Mouse (Mus musculus) ES-E14 (cell line): ENCODE measurements at regions not wholly inside any gene's neighbourhood (a gene's known extent, or its start where the extent isn't known, plus 50 kb on each side); places are given as distances from the start of the nearest gene placed in this dataset.

Source experiments
- DNase-seq: peaks from one replicate; pipeline ENCODE4 v3.0.0-alpha.2; 2013; ENCODE audit warnings: low read depth, low spot score
- H3K27ac ChIP-seq: 2 replicates; pipeline ENCODE4 v1.5.1; 2012; ENCODE audit warnings: low read depth, mild to moderate bottlenecking, low read length, moderate library complexity, mixed read lengths; ENCODE audit not compliant: poor library complexity, insufficient read depth, severe bottlenecking
- H3K36me3 ChIP-seq: 2 replicates; pipeline ENCODE4 v1.6.1; 2012; ENCODE audit warnings: mild to moderate bottlenecking, low read length, moderate library complexity, mixed read lengths; ENCODE audit not compliant: control insufficient read depth, poor library complexity, insufficient read depth, severe bottlenecking
- H3K4me1 ChIP-seq, 2 experiments: fragments of 150-350 bp in 1 of 2; sonication (generic) in 1 of 2; 2 replicates each; pipeline ENCODE4 v1.6.1; 2012; ENCODE audit warnings: low read length in 2 of 2, mild to moderate bottlenecking in 1 of 2, mixed read lengths in 1 of 2; ENCODE audit not compliant: control insufficient read depth in 2 of 2, insufficient read depth in 2 of 2, poor library complexity in 1 of 2
- H3K4me3 ChIP-seq, 2 experiments: fragments of 150-350 bp in 1 of 2; sonication (generic) in 1 of 2; 2 replicates each; pipeline ENCODE4 v1.5.1; 2012; ENCODE audit warnings: low read length in 2 of 2, low read depth in 1 of 2, mild to moderate bottlenecking in 1 of 2, mixed read lengths in 1 of 2; ENCODE audit not compliant: insufficient read depth in 1 of 2, poor library complexity in 1 of 2, severe bottlenecking in 1 of 2
- H3K9ac ChIP-seq: 2 replicates; pipeline ENCODE4 v1.6.1; 2012; ENCODE audit warnings: low read depth, mild to moderate bottlenecking, low read length, mixed read lengths; ENCODE audit not compliant: poor library complexity, insufficient read depth, severe bottlenecking
- H3K9me3 ChIP-seq: fragments of 150-350 bp; sonication (generic); 2 replicates; pipeline ENCODE4 v1.6.1; 2012; ENCODE audit warnings: low read depth, mild to moderate bottlenecking, low read length; ENCODE audit not compliant: control insufficient read depth, insufficient read depth
- CHD2 ChIP-seq: IDR thresholded peaks from 2 replicates; pipeline ENCODE4 v1.6.1; 2014; ENCODE audit warnings: mild to moderate bottlenecking, low read depth, low read length, inconsistent platforms
- HCFC1 ChIP-seq: IDR thresholded peaks from 2 replicates; pipeline ENCODE4 v1.6.1; 2012; ENCODE audit warnings: low read length, inconsistent platforms, borderline replicate concordance; ENCODE audit not compliant: insufficient read depth
- MAFK ChIP-seq: IDR thresholded peaks from 2 replicates; pipeline ENCODE4 v1.6.1; 2014; ENCODE audit warnings: mild to moderate bottlenecking, low read depth, low read length, inconsistent platforms; ENCODE audit not compliant: insufficient read depth
- ZC3H11A ChIP-seq: IDR thresholded peaks from 2 replicates; pipeline ENCODE4 v1.6.1; 2012; ENCODE audit warnings: low read depth, mild to moderate bottlenecking, inconsistent platforms, low read length, borderline replicate concordance
- ZNF384 ChIP-seq: IDR thresholded peaks from 2 replicates; pipeline ENCODE4 v1.6.1; 2012; ENCODE audit warnings: low read depth, low read length, inconsistent platforms
- in situ Hi-C, 2 experiments: fragments of 600-800 bp; cut with MboI; formaldehyde crosslinking; loops; one replicate each; pipeline ENCODE4 v1.15.1; 2025; ENCODE audit warnings: low sequenced_read_pairs in 2 of 2, inconsistent platforms in 1 of 2; ENCODE audit not compliant: unreplicated experiment in 2 of 2

DNA sequence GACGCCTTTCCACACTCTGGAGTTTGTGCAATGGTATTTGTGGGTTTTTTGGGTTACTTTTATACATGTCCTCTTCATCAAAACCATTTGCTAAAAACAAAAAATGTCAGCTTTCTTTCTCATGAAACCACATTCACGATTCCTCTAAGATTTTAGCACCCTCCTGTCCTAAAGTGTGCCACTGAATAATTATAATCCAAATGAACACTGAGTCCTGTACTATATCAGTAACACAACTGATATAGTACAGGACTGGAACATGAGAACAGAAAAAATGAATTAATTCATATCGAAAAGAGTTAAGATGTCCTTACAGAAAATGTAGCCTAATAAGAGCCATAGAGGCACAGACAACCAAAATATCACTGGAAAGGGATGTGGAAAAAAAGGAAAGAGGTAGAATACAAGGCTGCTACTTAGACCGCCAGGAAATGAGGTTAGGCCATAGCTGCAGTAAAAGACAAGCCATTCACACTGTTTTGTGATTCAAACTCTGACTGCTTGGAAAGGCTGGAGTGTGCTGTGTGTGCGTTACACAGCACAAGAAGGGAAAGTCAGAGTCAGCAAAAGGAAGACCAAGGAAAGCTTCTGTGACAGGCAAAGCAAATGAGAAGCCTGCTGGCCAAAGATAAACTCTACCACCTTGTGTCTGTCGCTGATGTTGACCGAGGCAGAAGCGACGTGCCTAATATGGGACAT is 329.3 kb upstream of the Gm11146 start:
- Histone ChIP-seq H3K27ac (no peak overlapping the region), H3K4me3 (no peak overlapping the region), H3K36me3 (no peaks in the 10 kb centered on the region), H3K4me1 (no peaks in the 10 kb centered on the region), H3K9me3 (no peaks in the 10 kb centered on the region), H3K9ac (no peak overlapping the region)
- no peak for DNase-seq
- TF ChIP-seq CHD2 = no peak
- no peak for TF ChIP-seq HCFC1
- no peak for TF ChIP-seq ZNF384
- no peak for TF ChIP-seq MAFK
- TF ChIP-seq ZC3H11A = no peak
- in situ Hi-C loops = no loop called here

DNA sequence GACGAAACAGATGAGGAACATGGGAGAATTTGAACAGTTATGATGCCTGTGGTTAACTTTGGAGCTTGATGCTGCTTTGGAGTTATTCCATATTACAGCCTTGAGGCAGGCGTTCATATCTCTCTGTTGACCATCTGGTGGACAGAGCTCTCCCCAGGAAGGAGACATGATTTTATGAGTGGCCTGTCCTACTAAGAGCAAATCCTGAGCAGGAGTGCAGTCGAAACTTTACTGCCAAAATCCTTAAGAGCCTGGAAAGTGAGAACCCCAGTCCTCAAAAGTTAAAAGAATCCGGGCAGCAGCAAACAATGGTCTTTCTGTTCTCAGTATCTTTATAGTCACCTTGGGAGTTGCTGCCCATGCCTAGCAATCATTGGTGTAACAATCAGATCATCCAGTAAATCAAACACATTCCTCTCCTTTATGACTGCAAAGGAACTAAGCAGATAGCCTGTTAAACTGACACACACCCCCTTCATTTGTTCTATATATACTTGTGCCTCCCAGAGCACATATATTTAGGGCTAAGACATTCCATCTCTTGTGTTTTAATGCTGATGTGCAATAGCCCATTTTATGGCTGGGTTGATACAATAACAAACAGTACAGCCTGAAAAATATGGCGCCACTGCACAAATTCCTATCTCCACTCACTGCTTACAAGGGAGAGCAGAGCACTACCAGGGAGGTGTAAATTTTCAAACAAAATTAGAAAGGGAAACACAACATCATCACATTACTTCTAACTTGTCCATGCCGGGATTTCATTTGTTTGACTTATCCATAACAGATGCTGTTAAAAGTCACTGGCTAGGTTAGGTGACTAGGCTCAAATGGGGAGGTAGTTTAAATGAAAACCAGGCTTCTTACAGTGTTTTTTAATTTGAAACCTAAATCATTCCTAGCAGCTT is 312.5 kb upstream of the Gm11146 start:
- in situ Hi-C loops = no loop called here
- no peak overlapping the region for H3K27ac ChIP-seq
- H3K4me1 ChIP-seq = no peaks in the 10 kb centered on the region
- no peak overlapping the region for H3K9ac ChIP-seq
- no peak for DNase-seq
- H3K36me3 ChIP-seq = no peaks in the 10 kb centered on the region
- no peaks in the 10 kb centered on the region for H3K9me3 ChIP-seq
- TF ChIP-seq MAFK = no peak
- no peak for TF ChIP-seq ZC3H11A
- TF ChIP-seq HCFC1 = no peak
- no peak overlapping the region for H3K4me3 ChIP-seq

DNA sequence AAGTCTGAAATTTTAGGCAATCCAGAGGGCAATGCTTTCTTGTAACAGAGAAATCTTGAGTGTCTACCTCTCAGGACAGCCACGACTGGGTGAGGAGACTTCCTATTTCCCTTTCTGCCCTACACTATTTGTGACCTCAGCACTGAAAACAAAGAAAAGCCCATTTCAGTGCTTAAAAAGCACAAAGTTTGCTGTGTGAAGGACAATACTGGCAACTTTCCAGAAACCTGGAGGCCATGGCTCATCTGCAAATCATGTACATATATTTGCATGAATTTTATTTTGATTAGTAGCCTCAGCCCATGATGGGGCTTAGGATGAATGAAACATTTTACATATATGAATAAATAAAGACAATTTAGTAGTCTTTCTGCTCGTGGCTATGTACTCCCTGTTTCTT is 292.4 kb upstream of the Gm11146 start:
- H3K9ac ChIP-seq = no peak overlapping the region
- no peaks in the 10 kb centered on the region for H3K4me1 ChIP-seq
- H3K4me3 ChIP-seq = no peak overlapping the region
- H3K36me3 ChIP-seq = no peaks in the 10 kb centered on the region
- DNase-seq = no peak
- in situ Hi-C loops = no loop called here
- H3K27ac ChIP-seq = no peak overlapping the region
- TF ChIP-seq HCFC1 = no peak
- no peaks in the 10 kb centered on the region for H3K9me3 ChIP-seq

DNA sequence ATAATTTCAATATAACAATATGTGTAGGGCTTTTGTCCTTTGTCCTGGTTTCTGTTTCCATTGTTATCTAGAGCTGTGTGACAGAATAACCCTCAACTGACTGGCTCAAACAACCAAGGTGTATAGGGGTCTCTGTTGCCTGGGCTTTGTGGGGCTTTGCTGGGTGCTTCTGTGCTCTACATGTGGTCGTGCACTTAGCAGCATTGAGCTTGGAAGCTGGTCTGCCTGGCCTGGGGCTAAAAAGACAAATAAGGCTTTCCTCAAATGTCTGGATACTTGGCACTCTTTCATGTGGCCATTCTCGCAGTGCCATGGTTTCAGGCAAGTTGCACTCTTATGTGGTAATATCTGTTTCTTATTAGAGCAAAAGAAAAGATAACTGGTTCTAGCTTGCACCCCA is 291.8 kb upstream of the Gm11146 start:
- Histone ChIP-seq H3K27ac (no peak overlapping the region), H3K4me3 (no peak overlapping the region), H3K9ac (no peak overlapping the region), H3K36me3 (no peaks in the 10 kb centered on the region), H3K9me3 (no peaks in the 10 kb centered on the region), H3K4me1 (no peaks in the 10 kb centered on the region)
- in situ Hi-C loops = no loop called here
- no peak for DNase-seq
- TF ChIP-seq HCFC1 (no peak), ZC3H11A (no peak), MAFK (no peak)

DNA sequence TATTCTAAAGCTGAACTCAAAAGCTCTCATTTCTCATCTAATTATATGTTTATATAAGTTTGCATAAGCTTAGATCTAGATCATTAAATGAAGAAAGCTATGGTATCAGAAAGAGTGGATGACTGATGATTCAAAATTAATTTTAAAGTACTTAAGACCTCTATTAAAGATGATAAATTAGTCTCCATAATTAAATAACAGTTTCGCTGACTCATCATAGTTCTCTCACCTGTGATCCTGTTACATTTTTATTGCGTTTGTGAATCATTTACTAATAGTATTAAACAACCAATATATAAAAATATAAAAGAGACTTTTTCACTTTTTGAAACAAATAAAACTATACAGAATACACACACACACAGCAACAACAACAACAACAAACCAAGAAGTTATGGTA is 290.8 kb upstream of the Gm11146 start:
- Histone ChIP-seq H3K9ac (no peak overlapping the region), H3K27ac (no peak overlapping the region), H3K4me1 (no peaks in the 10 kb centered on the region), H3K36me3 (no peaks in the 10 kb centered on the region), H3K9me3 (no peaks in the 10 kb centered on the region), H3K4me3 (no peak overlapping the region)
- DNase-seq = no peak
- TF ChIP-seq ZNF384 = no peak
- TF ChIP-seq MAFK = peak; percentile 68
- in situ Hi-C loops = no loop called here
